Mouse (Mus musculus) intestine, embryonic 16.5 days (tissue): Measurements from ENCODE around the gene Gapvd1. TPM values are rescaled to one million over a fixed set of nuclear protein-coding genes. Genes with fewer than 3 reads are reported as not detected.
A peak's percentile ranks its signal among the peaks of the same experiment; 100 is the strongest.

Source experiments
- ATAC-seq: fragments of 200-750 bp; cut with Nextera tagmentation; 2 replicates; pipeline ENCODE4 v1.8.0; 2017; ENCODE audit warnings: moderate TSS enrichment, moderate library complexity
- H3K27ac ChIP-seq: fragments of 300-500 bp; sonication (generic); 2 replicates; pipeline ENCODE4 v1.5.1; 2014; ENCODE audit warnings: mild to moderate bottlenecking, low read length
- H3K27me3 ChIP-seq: fragments of 300-500 bp; sonication (generic); replicated peaks from 2 replicates; pipeline ENCODE4 v1.6.1; 2014; ENCODE audit warnings: low read length, control low read depth, mixed read lengths; ENCODE audit not compliant: control insufficient read depth, insufficient read depth
- H3K36me3 ChIP-seq: fragments of 300-500 bp; sonication (generic); 2 replicates; pipeline ENCODE4 v1.6.1; 2014; ENCODE audit warnings: low read length, control low read depth; ENCODE audit not compliant: control insufficient read depth, insufficient read depth
- H3K4me1 ChIP-seq: fragments of 300-500 bp; sonication (generic); 2 replicates; pipeline ENCODE4 v1.6.1; 2014; ENCODE audit warnings: low read length, control low read depth, mixed read lengths; ENCODE audit not compliant: control insufficient read depth, insufficient read depth
- H3K4me2 ChIP-seq: fragments of 300-500 bp; sonication (generic); 2 replicates; pipeline ENCODE4 v1.6.1; 2014; ENCODE audit warnings: low read depth, low read length, control low read depth
- H3K4me3 ChIP-seq: fragments of 300-500 bp; sonication (generic); 2 replicates; pipeline ENCODE4 v1.5.1; 2014; ENCODE audit warnings: mild to moderate bottlenecking, low read length
- H3K9ac ChIP-seq: fragments of 300-500 bp; sonication (generic); 2 replicates; pipeline ENCODE4 v1.6.1; 2014; ENCODE audit warnings: low read depth, low read length
- H3K9me3 ChIP-seq: fragments of 300-500 bp; sonication (generic); 2 replicates; pipeline ENCODE4 v1.6.1; 2016; ENCODE audit warnings: low read length, control low read depth; ENCODE audit not compliant: control insufficient read depth
- WGBS: fragments of 180-500 bp; shearing (Covaris S2); extraction: QIAGEN DNeasy Blood & Tissue Kit; methylation state at CpG from one replicate; pipeline ENCODE4 v1.1.7; 2014; 5-methylcytosine and 5-hydroxymethylcytosine counted together
- polyA plus RNA-seq: library from polyadenylated mRNA; unstranded; fragments of >200 nt; fragmentation: Nextera tagmentation; extraction: Ambion mirVana; gene quantifications from 2 replicates; pipeline ENCODE4 v1.2.1, GENCODE M21; 2015

Gene Gapvd1
- polyA plus RNA-seq, 1 experiment from 2014 or later, result 56.6 TPM

- no peak overlapping the region for H3K4me2 ChIP-seq
- H3K4me1 ChIP-seq, result peaks cover 21% of the 10 kb centered on the region
- no peaks in the 10 kb centered on the region for H3K9me3 ChIP-seq
- no peak overlapping the region for H3K4me3 ChIP-seq
- H3K9ac ChIP-seq, result no peak overlapping the region
- H3K27ac ChIP-seq, result no peak overlapping the region
- 83% methylated on average over 6 of the region's 6 CpGs for WGBS
- no peaks in the 10 kb centered on the region for H3K27me3 ChIP-seq
- ATAC-seq, result no peak
- H3K36me3 ChIP-seq, result no peaks in the 10 kb centered on the region
These were observed 124.6 kb downstream of the Gapvd1 start for GRCm38 (mm10) chr2:34630445-34630844.

- Histone ChIP-seq H3K4me1 (peaks cover 21% of the 10 kb centered on the region), H3K9ac (no peak overlapping the region), H3K4me3 (no peak overlapping the region), H3K27ac (no peak overlapping the region), H3K27me3 (no peaks in the 10 kb centered on the region), H3K36me3 (no peaks in the 10 kb centered on the region), H3K4me2 (no peak overlapping the region), H3K9me3 (no peaks in the 10 kb centered on the region)
- 82% methylated on average over 7 of the region's 7 CpGs for WGBS
- no peak for ATAC-seq
These were observed 125.3 kb downstream of the Gapvd1 start for GRCm38 (mm10) chr2:34629758-34630157.

- ATAC-seq, result 0 out of 2 replicates have a peak, but pooled peaks have one; percentile 19
- H3K36me3 ChIP-seq, result no peaks in the 10 kb centered on the region
- 58% methylated on average over 4 of the region's 4 CpGs for WGBS
- 0 out of 2 replicates have a peak overlapping the region, but pooled peaks have one; percentile 16 for H3K9ac ChIP-seq
- no peaks in the 10 kb centered on the region for H3K27me3 ChIP-seq
- H3K4me1 ChIP-seq, result peaks cover 21% of the 10 kb centered on the region
- no peak overlapping the region for H3K4me2 ChIP-seq
- H3K9me3 ChIP-seq, result no peaks in the 10 kb centered on the region
- H3K27ac ChIP-seq, result peak overlapping the region; percentile 83
- no peak overlapping the region for H3K4me3 ChIP-seq
These were observed 126.0 kb downstream of the Gapvd1 start for GRCm38 (mm10) chr2:34628903-34629540.

DNA sequence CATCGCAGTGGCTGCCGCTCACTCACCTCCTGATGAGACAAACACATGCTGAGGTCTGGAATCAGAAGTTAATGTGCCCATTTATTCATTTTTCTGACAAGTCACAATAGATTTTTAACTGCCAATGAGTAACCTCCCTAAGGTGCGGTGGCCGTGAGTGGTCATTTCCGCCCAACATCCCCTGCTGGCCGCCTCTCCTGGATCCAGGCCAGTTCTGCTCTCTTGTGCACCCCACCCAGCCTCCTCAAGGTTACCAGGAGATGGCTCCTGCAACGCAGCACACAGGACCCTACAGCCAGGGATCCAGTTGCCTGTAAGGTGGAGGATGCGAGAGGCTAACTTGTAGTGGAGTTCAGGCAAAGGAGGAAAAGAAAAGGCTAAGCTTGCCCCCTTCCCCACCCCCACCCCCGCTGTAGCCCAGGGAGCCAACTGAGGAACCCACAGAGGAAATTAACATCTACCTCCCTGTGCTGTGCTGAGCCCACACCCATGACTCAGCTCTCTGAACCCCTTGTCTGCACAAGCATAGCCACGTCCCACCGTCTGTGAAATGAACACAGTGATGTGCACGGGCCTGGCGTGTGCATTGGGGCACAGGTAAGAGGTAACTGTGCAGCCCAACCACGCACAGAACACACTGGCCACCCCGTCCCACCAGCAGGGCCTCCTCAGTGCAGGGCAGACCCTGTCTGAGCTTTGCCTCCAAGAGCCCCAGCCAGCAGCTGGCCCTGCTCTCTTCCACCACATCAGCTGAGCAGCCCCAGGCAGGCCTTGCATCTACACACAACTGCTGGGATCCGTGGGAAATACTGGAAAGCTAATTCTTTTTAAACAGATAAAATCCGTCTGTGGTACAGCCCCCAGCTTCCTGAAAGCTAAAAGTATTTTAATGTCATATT lies 127.5 kb downstream of the Gapvd1 start:
- H3K4me3 ChIP-seq, result no peak overlapping the region
- peaks cover 21% of the 10 kb centered on the region for H3K4me1 ChIP-seq
- H3K9ac ChIP-seq, result 0 out of 2 replicates have a peak overlapping the region, but pooled peaks have one; percentile 19
- no peaks in the 10 kb centered on the region for H3K9me3 ChIP-seq
- no peak overlapping the region for H3K4me2 ChIP-seq
- peak overlapping the region; percentile 72 for H3K27ac ChIP-seq
- H3K27me3 ChIP-seq, result no peaks in the 10 kb centered on the region
- ATAC-seq, result peak; percentile 49
- WGBS, result 59% methylated on average over 17 of the region's 17 CpGs
- no peaks in the 10 kb centered on the region for H3K36me3 ChIP-seq

Other genes starting within 250 kb of the Gapvd1 start
- gene Hspa5, start 16.7 kb upstream of the Gapvd1 start, polyA plus RNA-seq, result 991 and 1,092 TPM in 2 replicates
- gene Rabepk, start 44.7 kb upstream of the Gapvd1 start, polyA plus RNA-seq, result 40.9 and 47.0 TPM in 2 replicates
- gene Fbxw2, start 71.1 kb upstream of the Gapvd1 start, polyA plus RNA-seq, result 60.0 and 61.2 TPM in 2 replicates
- gene Gm34653, start 77.8 kb upstream of the Gapvd1 start, polyA plus RNA-seq, result not detected in 2 replicates
- 11.8 and 13.9 TPM in 2 replicates for gene Cutal, start 119.2 kb upstream of the Gapvd1 start, polyA plus RNA-seq
- 100 and 103 TPM in 2 replicates for gene Psmd5, start 119.7 kb upstream of the Gapvd1 start, polyA plus RNA-seq
- gene Phf19, start 158.8 kb upstream of the Gapvd1 start, polyA plus RNA-seq, result 6.0 and 6.7 TPM in 2 replicates
- gene Traf1, start 206.5 kb upstream of the Gapvd1 start, polyA plus RNA-seq, result 2.9 and 3.5 TPM in 2 replicates